ENCODE assay signal across 27 mouse cellular contexts in genomic region chr12:11279886-11280285, GRCm38 (mm10).
"Had no signal": no experiment of that assay in that cellular context is flagged by ENCODE, and none has a peak within 500 bp of the region (broad histone marks: within the 10 kb centered on the region; RNA-seq: fewer than 3 reads in every experiment).

No protein-coding gene starts in this region.

- H3K4me3 ChIP-seq: gastrocnemius, adult 2 months; heart, embryonic 10.5 days; heart, embryonic 12.5 days; hindbrain, embryonic 10.5 days; hindbrain, embryonic 12.5 days; hindbrain, embryonic 15.5 days; kidney, embryonic 15.5 days; left cerebral cortex, adult 2 months; limb, embryonic 13.5 days; limb, embryonic 15.5 days; liver, embryonic 12.5 days had no signal

- H3K27ac ChIP-seq: gastrocnemius, adult 2 months; heart, embryonic 10.5 days; hindbrain, embryonic 10.5 days; hindbrain, embryonic 12.5 days; hindbrain, embryonic 15.5 days; hindbrain, postnatal 0 days; kidney, embryonic 15.5 days; kidney, postnatal 0 days; left cerebral cortex, adult 2 months; limb, embryonic 13.5 days; limb, embryonic 15.5 days; liver, embryonic 12.5 days; liver, embryonic 14.5 days had no signal

- H3K9ac ChIP-seq: heart, embryonic 12.5 days; hindbrain, embryonic 12.5 days; hindbrain, embryonic 15.5 days; kidney, embryonic 15.5 days; limb, embryonic 13.5 days; limb, embryonic 15.5 days; liver, embryonic 12.5 days; liver, embryonic 14.5 days had no signal

- H3K9me3 ChIP-seq: heart, embryonic 10.5 days; heart, embryonic 12.5 days; hindbrain, embryonic 10.5 days; hindbrain, embryonic 12.5 days; hindbrain, embryonic 15.5 days; kidney, embryonic 15.5 days; limb, embryonic 13.5 days; limb, embryonic 15.5 days; liver, embryonic 12.5 days had no signal

- H3K4me1 ChIP-seq: heart, embryonic 10.5 days; hindbrain, embryonic 10.5 days; hindbrain, embryonic 12.5 days; hindbrain, embryonic 15.5 days; kidney, embryonic 15.5 days; limb, embryonic 13.5 days; limb, embryonic 15.5 days; liver, embryonic 12.5 days had no signal

- DNase-seq: gastrocnemius, adult 2 months; gastrocnemius, postnatal 10 days; gastrocnemius, postnatal 25 days; heart, adult 18-20 months; heart, postnatal 10 days; heart, postnatal 4 days; kidney, adult 11 months; kidney, adult 2 months; kidney, adult 9 months; kidney, postnatal 14 days; kidney, postnatal 36 days; layer of hippocampus, adult 9-11 months; layer of hippocampus, postnatal 36 days had no signal

- H3K27me3 ChIP-seq: heart, embryonic 12.5 days; hindbrain, embryonic 12.5 days; hindbrain, embryonic 15.5 days; kidney, embryonic 15.5 days; limb, embryonic 13.5 days; limb, embryonic 15.5 days; liver, embryonic 12.5 days had no signal

- H3K4me2 ChIP-seq: heart, embryonic 12.5 days; hindbrain, embryonic 12.5 days; hindbrain, embryonic 15.5 days; kidney, embryonic 15.5 days; limb, embryonic 13.5 days; limb, embryonic 15.5 days; liver, embryonic 12.5 days had no signal

- ATAC-seq: hindbrain, postnatal 0 days; intestine, embryonic 16.5 days; liver, embryonic 12.5 days had no signal
